Mouse (Mus musculus) lung, embryonic 15.5 days (tissue): ENCODE data around the gene Arpc4. TPM values are rescaled to one million over a fixed set of nuclear protein-coding genes. Genes with fewer than 3 reads are reported as not detected.

Experiments used
- ATAC-seq: fragments of 200-750 bp; cut with Nextera tagmentation; 2 replicates; pipeline ENCODE4 v1.8.0; 2017; ENCODE audit warnings: moderate number of reproducible peaks, borderline replicate concordance; ENCODE audit not compliant: low FRiP score, low TSS enrichment; ENCODE audit errors: extremely low read depth
- H3K27ac ChIP-seq: fragments of 300-500 bp; sonication (generic); 2 replicates; pipeline ENCODE4 v1.5.1; 2015; ENCODE audit warnings: moderate library complexity, mild to moderate bottlenecking, inconsistent platforms
- H3K27me3 ChIP-seq: fragments of 300-500 bp; sonication (generic); 2 replicates; pipeline ENCODE4 v1.6.1; 2015; ENCODE audit warnings: inconsistent platforms
- H3K36me3 ChIP-seq: fragments of 300-500 bp; sonication (generic); 2 replicates; pipeline ENCODE4 v1.6.1; 2015; ENCODE audit warnings: inconsistent platforms
- H3K4me1 ChIP-seq: fragments of 300-500 bp; sonication (generic); 2 replicates; pipeline ENCODE4 v1.6.1; 2015; ENCODE audit warnings: inconsistent platforms
- H3K4me2 ChIP-seq: fragments of 300-500 bp; sonication (generic); 2 replicates; pipeline ENCODE4 v1.6.1; 2015; ENCODE audit warnings: inconsistent platforms, mild to moderate bottlenecking, moderate library complexity
- H3K4me3 ChIP-seq: fragments of 300-500 bp; sonication (generic); 2 replicates; pipeline ENCODE4 v1.5.1; 2015; ENCODE audit warnings: mild to moderate bottlenecking, inconsistent platforms
- H3K9ac ChIP-seq: fragments of 300-500 bp; sonication (generic); 2 replicates; pipeline ENCODE4 v1.6.1; 2015; ENCODE audit warnings: inconsistent platforms
- H3K9me3 ChIP-seq: fragments of 300-500 bp; sonication (generic); 2 replicates; pipeline ENCODE4 v1.6.1; 2016; ENCODE audit warnings: inconsistent platforms
- WGBS: fragments of 180-500 bp; shearing (Covaris S2); methylation state at CpG from one replicate; pipeline ENCODE4 v1.1.7; 2015; 5-methylcytosine and 5-hydroxymethylcytosine counted together
- microRNA-seq: library from miRNA; unstranded; fragments of <30 nt; microRNA quantifications from one replicate; pipeline ENCODE4, GENCODE M21; 2016
- polyA plus RNA-seq: library from polyadenylated mRNA; unstranded; fragments of >200 nt; fragmentation: Nextera tagmentation; extraction: Ambion mirVana; gene quantifications from 2 replicates; pipeline ENCODE4 v1.2.1, GENCODE M21; 2015

The Arpc4 gene
- polyA plus RNA-seq, 1 experiment from 2014 or later, result 412 TPM

GRCm38 (mm10) chr6:113433661-113434060 lies 55.7 kb downstream of the Arpc4 start:
- no peak for ATAC-seq
- H3K9ac ChIP-seq, result no peak overlapping the region
- no peak overlapping the region for H3K27ac ChIP-seq
- no peaks in the 10 kb centered on the region for H3K9me3 ChIP-seq
- no peak overlapping the region for H3K4me3 ChIP-seq
- no peaks in the 10 kb centered on the region for H3K27me3 ChIP-seq
- no peaks in the 10 kb centered on the region for H3K4me1 ChIP-seq
- 63% methylated on average over 3 of the region's 3 CpGs for WGBS
- H3K4me2 ChIP-seq, result no peak overlapping the region
- H3K36me3 ChIP-seq, result no peaks in the 10 kb centered on the region

DNA sequence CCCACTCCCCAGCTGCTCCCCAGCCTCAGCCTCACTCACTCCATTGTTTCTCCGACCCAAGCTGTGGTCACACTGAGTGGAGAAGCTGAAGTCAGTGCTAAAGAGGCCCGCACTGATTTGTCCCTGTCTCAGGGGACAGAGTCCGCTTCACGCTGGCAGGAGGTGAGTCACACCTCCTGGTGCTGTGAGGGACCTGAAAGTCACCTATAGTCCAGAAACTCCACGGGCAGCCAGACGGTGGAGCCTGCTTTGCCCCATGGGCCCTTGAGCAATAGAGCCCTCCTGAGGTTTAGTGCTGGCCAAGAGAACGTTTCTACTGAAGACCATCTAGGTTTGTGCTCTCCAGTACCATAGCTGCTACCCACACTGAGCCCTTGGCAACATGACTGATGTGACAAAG lies 56.8 kb downstream of the Arpc4 start:
- no peak overlapping the region for H3K9ac ChIP-seq
- no peak overlapping the region for H3K4me2 ChIP-seq
- no peak for ATAC-seq
- 66% methylated on average over 7 of the region's 7 CpGs for WGBS
- no peaks in the 10 kb centered on the region for H3K9me3 ChIP-seq
- H3K4me3 ChIP-seq, result no peak overlapping the region
- H3K36me3 ChIP-seq, result no peaks in the 10 kb centered on the region
- H3K27ac ChIP-seq, result no peak overlapping the region
- H3K4me1 ChIP-seq, result no peaks in the 10 kb centered on the region
- no peaks in the 10 kb centered on the region for H3K27me3 ChIP-seq

DNA sequence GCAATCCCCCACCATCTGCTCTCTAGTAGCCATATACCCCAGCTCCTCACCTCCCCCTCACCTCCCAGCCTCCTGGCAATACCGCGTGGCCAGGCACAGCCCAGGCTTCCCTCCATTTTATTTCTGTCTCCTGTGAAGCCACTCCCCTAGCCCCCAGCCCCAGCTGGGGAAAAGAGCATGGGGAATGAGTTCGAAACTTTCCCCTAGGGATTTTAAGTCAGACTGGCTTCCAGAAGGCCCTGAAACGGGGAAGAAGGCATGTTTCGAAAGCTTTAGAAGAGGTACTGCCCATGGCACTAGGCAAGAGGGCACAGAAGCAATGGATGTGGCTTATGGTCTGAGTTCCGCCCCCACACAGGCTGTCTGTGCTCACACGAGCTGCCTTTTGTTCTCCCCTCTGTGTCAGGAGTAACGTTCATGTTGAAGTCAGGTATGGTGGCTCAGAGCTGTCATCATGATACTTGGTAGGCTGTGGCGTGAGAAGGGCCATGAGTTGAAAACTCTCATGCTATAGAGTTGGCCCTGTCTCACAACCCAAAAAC lies 57.8 kb downstream of the Arpc4 start, which contains the start of gene Cidec:
Cidec (minus strand) TSS at position 97 of the 542 bp plus-strand sequence.
- H3K36me3 ChIP-seq, result no peaks in the 10 kb centered on the region
- H3K4me2 ChIP-seq, result no peak within 1 kb of the TSS
- WGBS, result 75% methylated on average over 9 of the region's 9 CpGs
- ATAC-seq, result no peak
- H3K4me3 ChIP-seq, result no peak within 1 kb of the TSS
- H3K9me3 ChIP-seq, result no peaks in the 10 kb centered on the region
- no peak within 1 kb of the TSS for H3K27ac ChIP-seq
- H3K27me3 ChIP-seq, result no peaks in the 10 kb centered on the region
- H3K9ac ChIP-seq, result no peak within 1 kb of the TSS
- H3K4me1 ChIP-seq, result no peaks in the 10 kb centered on the region

DNA sequence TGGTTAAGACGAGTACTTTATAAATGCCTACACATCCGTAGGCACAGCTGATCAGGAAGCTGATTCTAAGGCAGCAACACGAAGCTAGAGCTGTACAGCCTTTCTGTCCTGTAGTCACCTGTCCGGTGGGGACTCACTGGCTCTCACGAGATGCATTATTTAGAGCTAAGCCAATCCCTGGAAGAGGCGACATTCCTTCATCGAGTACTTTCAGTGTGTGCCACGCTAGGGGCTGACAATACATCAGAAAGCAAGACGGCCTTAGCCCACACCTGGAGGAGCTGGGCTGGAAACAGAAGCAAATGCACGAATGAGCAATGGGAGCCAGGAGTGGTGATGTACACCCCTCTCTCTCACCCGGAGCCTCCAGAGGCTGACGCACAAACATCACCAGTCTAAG lies 59.2 kb downstream of the Arpc4 start:
- no peak overlapping the region for H3K9ac ChIP-seq
- H3K36me3 ChIP-seq, result no peaks in the 10 kb centered on the region
- no peak overlapping the region for H3K4me3 ChIP-seq
- 67% methylated on average over 12 of the region's 12 CpGs for WGBS
- H3K4me2 ChIP-seq, result no peak overlapping the region
- H3K27ac ChIP-seq, result no peak overlapping the region
- no peaks in the 10 kb centered on the region for H3K9me3 ChIP-seq
- H3K27me3 ChIP-seq, result no peaks in the 10 kb centered on the region
- H3K4me1 ChIP-seq, result peaks cover 3% of the 10 kb centered on the region
- no peak for ATAC-seq

DNA sequence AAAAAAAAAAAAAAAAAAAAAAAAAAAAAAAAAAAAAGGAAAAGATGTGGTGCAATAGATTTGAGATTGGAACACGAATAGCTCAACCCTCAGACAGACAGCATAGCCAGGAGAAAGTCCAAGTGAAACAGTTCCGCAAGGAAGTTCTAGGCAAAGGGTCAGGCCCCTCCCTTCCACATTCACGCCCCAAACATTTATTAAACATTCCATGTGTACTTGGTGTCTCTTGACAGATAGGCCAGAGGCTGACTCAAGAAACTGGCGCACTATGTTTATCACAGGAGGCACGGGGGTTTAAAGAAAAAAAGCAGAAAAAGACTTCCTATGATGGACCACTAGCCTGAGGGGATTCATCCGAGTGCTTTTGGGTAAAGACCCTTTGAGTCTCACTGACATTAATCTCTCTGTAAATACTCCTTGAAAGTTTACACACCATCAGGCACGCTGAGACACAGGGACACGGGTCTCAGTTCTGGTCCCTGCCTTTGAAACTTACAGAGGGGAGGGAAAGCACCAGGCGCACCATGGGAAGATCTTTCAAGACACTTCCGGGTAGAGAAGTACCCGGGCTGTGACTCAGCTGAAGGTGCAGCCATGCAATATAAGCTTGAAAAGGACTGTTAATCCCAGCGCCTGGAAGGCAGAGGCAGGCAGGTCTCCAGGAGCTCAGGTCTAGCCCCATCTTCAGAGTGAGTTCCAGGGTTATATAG lies 61.0 kb downstream of the Arpc4 start:
- Histone ChIP-seq H3K4me3 (no peak overlapping the region), H3K4me1 (peaks cover 13% of the 10 kb centered on the region), H3K4me2 (no peak overlapping the region), H3K27ac (no peak overlapping the region), H3K9me3 (no peaks in the 10 kb centered on the region), H3K9ac (no peak overlapping the region), H3K27me3 (no peaks in the 10 kb centered on the region), H3K36me3 (no peaks in the 10 kb centered on the region)
- WGBS, result 45% methylated on average over 12 of the region's 12 CpGs
- no peak for ATAC-seq

Small RNAs within 50 kb of the gene (microRNA-seq; reads per million reads assigned to microRNA genes)
- gene Gm24387, result not detected

Other genes starting within 250 kb of the Arpc4 start
- gene Lhfpl4, start 182.7 kb upstream of the Arpc4 start, polyA plus RNA-seq, result 0.87 and 1.1 TPM in 2 replicates
- gene Mtmr14, start 140.3 kb upstream of the Arpc4 start, polyA plus RNA-seq, result 43.8 and 46.1 TPM in 2 replicates
- 0.05 TPM in 1 of 2 replicates, not detected in the other for gene Cpne9, start 95.8 kb upstream of the Arpc4 start, polyA plus RNA-seq
- 17.0 and 18.3 TPM in 2 replicates for gene Brpf1, start 71.0 kb upstream of the Arpc4 start, polyA plus RNA-seq
- 16.5 and 17.7 TPM in 2 replicates for gene Ogg1, start 51.1 kb upstream of the Arpc4 start, polyA plus RNA-seq
- 110 and 115 TPM in 2 replicates for gene Camk1, start 34.1 kb upstream of the Arpc4 start, polyA plus RNA-seq
- gene Tada3, start 232 bp upstream of the Arpc4 start, polyA plus RNA-seq, result 53.1 and 54.6 TPM in 2 replicates
- 3.0 and 3.9 TPM in 2 replicates for gene Ttll3, start 11.1 kb downstream of the Arpc4 start, polyA plus RNA-seq
- gene Rpusd3, start 41.2 kb downstream of the Arpc4 start, polyA plus RNA-seq, result 19.1 and 20.9 TPM in 2 replicates
- not detected in 2 replicates for gene Cidec, start 57.6 kb downstream of the Arpc4 start, polyA plus RNA-seq
- 77.1 and 82.8 TPM in 2 replicates for gene Jagn1, start 64.5 kb downstream of the Arpc4 start, polyA plus RNA-seq
- 19.5 and 23.5 TPM in 2 replicates for gene Il17re, start 80.4 kb downstream of the Arpc4 start, polyA plus RNA-seq
- 19.1 and 20.2 TPM in 2 replicates for gene Il17rc, start 93.3 kb downstream of the Arpc4 start, polyA plus RNA-seq
- 33.1 and 36.3 TPM in 2 replicates for gene Creld1, start 105.2 kb downstream of the Arpc4 start, polyA plus RNA-seq
- 0.17 and 0.21 TPM in 2 replicates for gene Prrt3, start 123.8 kb downstream of the Arpc4 start, polyA plus RNA-seq
- 101 and 103 TPM in 2 replicates for gene Emc3, start 153.5 kb downstream of the Arpc4 start, polyA plus RNA-seq
- gene Fancd2, start 153.6 kb downstream of the Arpc4 start, polyA plus RNA-seq, result 13.3 and 14.6 TPM in 2 replicates
- not detected in 2 replicates for gene Fancd2os, start 222.6 kb downstream of the Arpc4 start, polyA plus RNA-seq
- gene Brk1, start 226.7 kb downstream of the Arpc4 start, polyA plus RNA-seq, result 223 and 224 TPM in 2 replicates
- gene Vhl, start 245.8 kb downstream of the Arpc4 start, polyA plus RNA-seq, result 41.0 and 45.8 TPM in 2 replicates